Mouse (Mus musculus) testis, adult 2 months (tissue): Measurements from ENCODE around the gene Prkag2. TPM values are rescaled to one million over a fixed set of nuclear protein-coding genes. Genes with fewer than 3 reads are reported as not detected.
A peak's percentile ranks its signal among the peaks of the same experiment; 100 is the strongest.

ENCODE experiments used
- H3K27ac ChIP-seq: fragments of 200-500 bp; 2 replicates; pipeline ENCODE4 v1.5.1; 2012; ENCODE audit warnings: low read depth, low read length; ENCODE audit not compliant: control insufficient read depth, insufficient read depth
- H3K27me3 ChIP-seq: fragments of 200-500 bp; 2 replicates; pipeline ENCODE4 v1.6.1; 2012; ENCODE audit warnings: mild to moderate bottlenecking, low read length, moderate library complexity; ENCODE audit not compliant: control insufficient read depth, insufficient read depth
- H3K36me3 ChIP-seq: fragments of 200-500 bp; 2 replicates; pipeline ENCODE4 v1.6.1; 2012; ENCODE audit warnings: mild to moderate bottlenecking, low read length; ENCODE audit not compliant: control insufficient read depth, insufficient read depth
- H3K4me1 ChIP-seq: fragments of 200-500 bp; 2 replicates; pipeline ENCODE4 v1.6.1; 2012; ENCODE audit warnings: low read length; ENCODE audit not compliant: control insufficient read depth, insufficient read depth
- H3K4me3 ChIP-seq: fragments of 200-500 bp; 2 replicates; pipeline ENCODE4 v1.5.1; 2012; ENCODE audit warnings: low read depth, mild to moderate bottlenecking, low read length, moderate library complexity, mixed read lengths; ENCODE audit not compliant: control insufficient read depth
- CTCF ChIP-seq: fragments of 200-500 bp; IDR thresholded peaks from 2 replicates; pipeline ENCODE4 v1.5.1; 2012; ENCODE audit warnings: low read depth, mild to moderate bottlenecking, inconsistent platforms, low read length, moderate library complexity; ENCODE audit not compliant: control insufficient read depth, insufficient read depth, insufficient replicate concordance
- POLR2A ChIP-seq: fragments of 200-500 bp; IDR thresholded peaks from 2 replicates; pipeline ENCODE4 v1.6.1; 2012; ENCODE audit warnings: low read depth, mild to moderate bottlenecking, inconsistent platforms, low read length, moderate library complexity; ENCODE audit not compliant: control insufficient read depth
- polyA plus RNA-seq: library from polyadenylated mRNA; depleted of rRNA; stranded (reverse); fragments of >200 nt; gene quantifications from 2 replicates; pipeline ENCODE4 v1.2.3, GENCODE M21; 2012

Gene Prkag2
- polyA plus RNA-seq, 1 experiment: 149 TPM

DNA sequence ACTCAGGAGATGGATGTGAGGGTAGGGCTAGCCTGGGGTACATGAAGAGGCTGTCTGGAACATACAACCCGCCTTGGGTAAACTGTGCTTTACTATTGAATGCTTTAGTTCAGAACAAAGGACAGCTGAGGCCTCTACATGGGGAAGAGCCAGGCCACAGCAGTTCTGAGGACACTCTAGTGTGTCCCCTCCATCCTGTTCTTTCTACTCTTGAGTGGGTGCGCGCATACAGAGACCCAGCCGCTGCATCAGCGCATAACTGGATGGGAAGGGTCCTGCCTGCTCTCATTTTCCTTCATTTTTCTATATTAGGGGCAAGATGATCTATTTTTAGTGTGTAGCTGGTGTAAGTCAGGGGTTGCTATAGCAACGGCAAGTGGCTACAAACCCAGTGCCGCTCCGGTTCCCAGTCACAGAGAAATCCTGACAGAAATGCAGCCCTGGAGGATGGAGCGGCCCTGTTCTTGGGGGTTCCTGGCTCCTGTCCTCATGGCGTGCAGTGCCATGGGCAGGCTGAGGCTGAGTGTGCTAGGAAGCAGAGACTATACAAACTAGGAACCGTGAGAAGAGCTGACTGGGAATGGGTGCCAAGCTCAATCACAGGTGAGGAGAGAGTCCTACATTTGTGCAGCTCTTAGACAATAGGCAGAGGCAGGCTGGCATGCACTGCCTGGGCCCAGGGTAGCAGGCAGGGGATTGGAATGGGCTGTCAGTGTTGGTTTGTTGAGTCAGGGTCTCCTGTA is 114.8 kb downstream of the Prkag2 start:
- H3K4me3 ChIP-seq: no peak overlapping the region
- H3K4me1 ChIP-seq: no peaks in the 10 kb centered on the region
- H3K27me3 ChIP-seq: no peaks in the 10 kb centered on the region
- H3K36me3 ChIP-seq: no peaks in the 10 kb centered on the region
- no peak for TF ChIP-seq POLR2A
- TF ChIP-seq CTCF: no peak
- no peak overlapping the region for H3K27ac ChIP-seq

GRCm38 (mm10) chr5:24984157-24984556 is 116.3 kb downstream of the Prkag2 start:
- Histone ChIP-seq H3K4me1 (no peaks in the 10 kb centered on the region; the same call in 1 of the 2 replicates), H3K36me3 (no peaks in the 10 kb centered on the region), H3K27me3 (no peaks in the 10 kb centered on the region), H3K4me3 (no peak overlapping the region), H3K27ac (no peak overlapping the region)
- no peak for TF ChIP-seq POLR2A
- no peak for TF ChIP-seq CTCF

- Histone ChIP-seq H3K27me3 (no peaks in the 10 kb centered on the region), H3K4me1 (no peaks in the 10 kb centered on the region; the same call in 1 of the 2 replicates), H3K4me3 (no peak overlapping the region), H3K27ac (no peak overlapping the region), H3K36me3 (no peaks in the 10 kb centered on the region)
- TF ChIP-seq CTCF (peak; percentile 71; the same call in 1 of the 2 replicates), POLR2A (no peak)
Observed at GRCm38 (mm10) chr5:24983539-24983938, 116.9 kb downstream of the Prkag2 start.

DNA sequence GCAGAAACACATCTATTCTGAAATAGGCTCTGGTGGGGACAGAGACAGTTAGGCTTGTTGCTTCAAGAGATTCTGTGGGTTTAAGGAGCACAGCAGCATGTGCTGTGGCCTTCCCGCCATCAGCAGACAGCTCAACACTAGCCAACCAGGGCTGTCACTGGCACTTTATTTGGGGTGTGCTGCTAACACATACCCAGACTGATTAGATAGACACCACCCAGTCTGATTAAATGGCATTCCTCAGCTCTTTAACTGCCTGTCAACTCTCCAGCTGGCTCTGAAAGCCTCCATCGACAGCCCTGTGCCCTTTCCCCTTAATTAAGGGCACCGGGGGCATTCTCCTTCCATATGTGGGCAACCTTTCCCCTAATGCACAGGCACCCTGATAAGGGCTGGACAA is 118.2 kb downstream of the Prkag2 start:
- no peaks in the 10 kb centered on the region for H3K36me3 ChIP-seq
- no peaks in the 10 kb centered on the region for H3K27me3 ChIP-seq
- TF ChIP-seq CTCF: no peak
- no peak for TF ChIP-seq POLR2A
- no peak overlapping the region for H3K27ac ChIP-seq
- H3K4me3 ChIP-seq: no peak overlapping the region
- peaks cover 4% of the 10 kb centered on the region for H3K4me1 ChIP-seq

DNA sequence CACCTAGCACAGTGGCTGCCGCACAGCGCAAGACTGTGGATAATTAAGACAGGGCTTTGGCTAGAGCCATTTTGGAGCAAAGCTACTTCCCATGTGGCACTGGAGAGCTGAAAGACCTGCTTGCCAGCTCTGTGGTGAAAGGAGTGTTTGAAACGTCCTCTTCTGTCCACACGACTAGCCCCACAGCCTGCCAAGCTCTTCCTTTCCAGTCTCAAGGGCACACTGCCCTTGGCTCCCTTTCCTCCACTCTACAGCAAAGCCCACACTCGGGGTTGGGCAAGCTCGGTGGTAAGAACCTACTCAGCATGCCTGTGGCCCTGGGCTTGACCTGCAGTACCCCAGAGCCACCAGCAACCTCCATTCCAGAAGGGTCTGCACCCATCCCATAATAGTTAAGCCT is 118.7 kb downstream of the Prkag2 start:
- TF ChIP-seq CTCF (no peak), POLR2A (no peak)
- Histone ChIP-seq H3K4me1 (peaks cover 5% of the 10 kb centered on the region), H3K4me3 (no peak overlapping the region), H3K36me3 (no peaks in the 10 kb centered on the region), H3K27ac (no peak overlapping the region), H3K27me3 (no peaks in the 10 kb centered on the region)

DNA sequence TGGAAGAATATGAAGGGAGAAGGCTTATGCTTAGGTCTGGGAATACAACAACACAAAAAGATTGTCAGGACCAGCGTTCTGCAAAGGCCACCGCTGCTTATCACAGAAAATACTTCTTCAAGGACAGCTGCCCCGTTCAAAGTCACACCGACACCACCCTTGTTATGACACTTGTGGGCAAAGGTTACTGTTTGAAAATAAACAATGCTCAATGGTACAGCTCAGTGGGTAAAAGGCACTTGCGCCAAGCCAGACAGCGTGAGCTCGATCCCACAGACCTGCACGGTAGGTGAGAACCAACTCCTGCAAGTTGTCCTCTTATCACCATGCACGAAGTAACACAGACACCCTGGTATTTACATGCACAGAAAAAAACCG is 120.5 kb downstream of the Prkag2 start:
- Histone ChIP-seq H3K4me1 (peaks cover 7% of the 10 kb centered on the region), H3K27me3 (no peaks in the 10 kb centered on the region), H3K4me3 (no peak overlapping the region), H3K36me3 (no peaks in the 10 kb centered on the region), H3K27ac (no peak overlapping the region)
- TF ChIP-seq CTCF (no peak), POLR2A (no peak)

DNA sequence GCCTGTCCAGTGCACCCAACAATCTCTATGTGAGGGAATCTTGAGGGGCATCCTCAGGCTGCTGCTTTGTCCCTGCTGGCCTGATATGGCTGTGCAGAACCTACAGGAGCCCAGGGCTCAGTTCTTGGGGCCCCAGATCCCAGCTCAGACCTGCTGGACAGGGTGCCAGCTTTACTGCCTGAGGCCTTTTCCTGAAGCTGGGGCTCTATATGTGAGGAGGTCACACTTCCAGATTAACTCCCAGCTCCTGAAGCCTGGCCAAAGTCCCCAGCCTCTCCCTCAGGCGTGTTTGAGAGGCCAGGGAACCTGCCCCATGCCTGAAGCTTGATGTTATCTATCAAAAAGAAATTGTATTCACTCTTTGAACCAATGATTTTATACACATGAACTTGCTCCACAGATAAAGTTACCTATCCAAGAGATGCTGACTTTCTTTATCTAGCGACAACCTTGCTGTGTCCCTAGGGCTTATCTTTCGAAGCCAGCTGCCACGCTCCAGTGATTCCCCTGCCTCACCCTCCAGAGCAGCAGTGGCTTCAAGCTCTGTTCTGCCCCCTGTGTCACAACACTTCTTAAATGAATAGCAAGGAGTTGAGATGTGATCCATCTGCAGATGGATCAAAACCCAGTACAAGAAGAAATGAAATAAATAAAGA is 121.0 kb downstream of the Prkag2 start:
- Histone ChIP-seq H3K4me1 (peaks cover 7% of the 10 kb centered on the region), H3K27me3 (no peaks in the 10 kb centered on the region), H3K27ac (no peak overlapping the region), H3K36me3 (no peaks in the 10 kb centered on the region), H3K4me3 (no peak overlapping the region)
- TF ChIP-seq POLR2A (no peak), CTCF (no peak)
